24 mouse cellular contexts compared by ENCODE assay signal in genomic region chr9:44058606-44059005, GRCm38 (mm10). TPM values are rescaled to one million over a fixed set of nuclear protein-coding genes. Genes with fewer than 3 reads are reported as not detected.
DNase-seq lines count a peak whose midpoint lies in the region; ATAC-seq lines count a peak whose summit lies in the region.
"Had no signal": no experiment of that assay in that cellular context is flagged by ENCODE, and none has a peak within 500 bp of the region (broad histone marks: within the 10 kb centered on the region; RNA-seq: fewer than 3 reads in every experiment).

No protein-coding gene starts in this region.

- intact Hi-C loops in left cerebral cortex, postnatal 10 days (cut with DNase I): no loop called here

- H3K4me1 ChIP-seq in hindbrain, embryonic 14.5 days (replicated peaks; ENCODE audit: control insufficient read depth, insufficient read depth, low read length): no peaks in the 10 kb centered on the region

- no peak overlapping the region for H3K4me2 ChIP-seq in hindbrain, embryonic 14.5 days (replicated peaks)

- no peak overlapping the region for H3K27ac ChIP-seq in hindbrain, embryonic 14.5 days

- WGBS in hindbrain, embryonic 14.5 days: 83% methylated on average over 6 of the region's 6 CpGs

- no peak overlapping the region for H3K4me3 ChIP-seq in hindbrain, embryonic 14.5 days (replicated peaks; ENCODE audit: low read length)

- no peaks in the 10 kb centered on the region for H3K36me3 ChIP-seq in hindbrain, embryonic 14.5 days (replicated peaks; ENCODE audit: control insufficient read depth, insufficient read depth)
- H3K36me3 ChIP-seq: G1E had no signal

- H3K9ac ChIP-seq in hindbrain, embryonic 14.5 days: no peak overlapping the region

- no peaks in the 10 kb centered on the region for H3K27me3 ChIP-seq in hindbrain, embryonic 14.5 days (ENCODE audit: control insufficient read depth, insufficient read depth, low read length)

- DNase-seq in 3T3-L1 (ENCODE audit: low read depth, low spot score) (peak; percentile 71), NIH3T3 (ENCODE audit: low read depth) (peak; percentile 86)
- no peak for DNase-seq in hindbrain, embryonic 14.5 days (ENCODE audit: low spot score)
- no peak for DNase-seq in left cerebral cortex, postnatal 10 days (ENCODE audit: extremely low spot score in 1 of 2, low spot score in 2 of 2)
- DNase-seq: adrenal gland, adult 2 months; adrenal gland, adult 8-10 months; adrenal gland, postnatal 10 days; adrenal gland, postnatal 14 days; adrenal gland, postnatal 25 days; adrenal gland, postnatal 36 days; B cell, adult 2 months; cerebellum, adult 11 months; cerebellum, adult 11-12 months; cerebellum, adult 18-20 months; cerebellum, adult 2 months; cerebellum, adult 8-10 months had no signal

- ATAC-seq in hindbrain, embryonic 14.5 days (ENCODE audit: low FRiP score): no peak
- ATAC-seq: activated CD4-positive, CD25-positive, alpha-beta regulatory T cell, adult 4 months; CD4-positive, CD25-positive, alpha-beta regulatory T cell, adult 4 months; Patski had no signal

- peaks cover 4% of the 10 kb centered on the region; the same call in 1 of the 2 replicates for H3K9me3 ChIP-seq in hindbrain, embryonic 14.5 days (ENCODE audit: control insufficient read depth, low read length)
- H3K9me3 ChIP-seq: G1E had no signal

RNA-seq across cellular contexts. Expression of gene Usp2, which starts 8.2 kb away (rescaled TPM):
- polyA plus RNA-seq in hindbrain, embryonic 14.5 days (2014; fragmentation: Nextera tagmentation; extraction: Ambion mirVana): 8.4 and 11.6 TPM in 2 replicates
- 10 to 100 TPM; 58.2 to 64.0 TPM for total RNA-seq in left cerebral cortex, postnatal 10 days (2021)

RNA-seq across cellular contexts. Expression of gene Thy1, which starts 15.4 kb away (rescaled TPM):
- polyA plus RNA-seq in hindbrain, embryonic 14.5 days (2014; fragmentation: Nextera tagmentation; extraction: Ambion mirVana): 6.2 and 9.6 TPM in 2 replicates
- total RNA-seq in left cerebral cortex, postnatal 10 days (2021): 100 to 1,000 TPM; 704 to 725 TPM
- total RNA-seq: CH12.LX, G1E had no signal
- polyA plus RNA-seq: C2C12, G1E, Patski had no signal

RNA-seq across cellular contexts. Expression of gene Mfrp, which starts 42.9 kb away (rescaled TPM):
- 0.31 and 0.41 TPM in 2 replicates for polyA plus RNA-seq in hindbrain, embryonic 14.5 days (2014; fragmentation: Nextera tagmentation; extraction: Ambion mirVana)
- total RNA-seq in left cerebral cortex, postnatal 10 days (2021): under 1 TPM in 1 of 2 experiments, not detected in 1; 0.17 TPM
- total RNA-seq: adrenal gland, adult 18-20 months; adrenal gland, postnatal 14 days; adrenal gland, postnatal 25 days; CH12.LX; G1E; MEL had no signal
- polyA plus RNA-seq: activated CD4-positive, CD25-positive, alpha-beta regulatory T cell, adult 4 months; CD4-positive, CD25-positive, alpha-beta regulatory T cell, adult 4 months; G1E had no signal

RNA-seq across cellular contexts. Expression of gene C1qtnf5, which starts 48.4 kb away (rescaled TPM):
- polyA plus RNA-seq in hindbrain, embryonic 14.5 days (2014; fragmentation: Nextera tagmentation; extraction: Ambion mirVana): 7.0 and 8.0 TPM in 2 replicates
- 10 to 100 TPM; 11.2 to 12.1 TPM for total RNA-seq in left cerebral cortex, postnatal 10 days (2021)
- total RNA-seq: CH12.LX, G1E had no signal
- polyA plus RNA-seq: activated CD4-positive, CD25-positive, alpha-beta regulatory T cell, adult 4 months; CD4-positive, CD25-positive, alpha-beta regulatory T cell, adult 4 months had no signal

RNA-seq across cellular contexts. Expression of gene Gm49380, which starts 54.7 kb away (rescaled TPM):
- polyA plus RNA-seq in hindbrain, embryonic 14.5 days (2014; fragmentation: Nextera tagmentation; extraction: Ambion mirVana): 0.35 TPM in 1 of 2 replicates, not detected in the other
- not detected for total RNA-seq in left cerebral cortex, postnatal 10 days (2021)
- total RNA-seq: CH12.LX, MEL had no signal
- polyA plus RNA-seq: activated CD4-positive, CD25-positive, alpha-beta regulatory T cell, adult 4 months; CD4-positive, CD25-positive, alpha-beta regulatory T cell, adult 4 months; G1E had no signal

Comparison
In these comparisons a context has a peak if more than half of its experiments do, and no peak if none do; other contexts are left out.
1. DNase-seq: peak in 3T3-L1 (single experiment) and NIH3T3 (single experiment); none in hindbrain, embryonic 14.5 days (single experiment) and left cerebral cortex, postnatal 10 days (0 of 2).